Mouse (Mus musculus) lung, postnatal 36 days (tissue): ENCODE measurements around the gene Ralgapa2.

Experiments used
- DNase-seq: peaks from one replicate; pipeline ENCODE4 v3.0.0; 2022; ENCODE audit warnings: mixed read lengths

Ralgapa2 gene

DNA sequence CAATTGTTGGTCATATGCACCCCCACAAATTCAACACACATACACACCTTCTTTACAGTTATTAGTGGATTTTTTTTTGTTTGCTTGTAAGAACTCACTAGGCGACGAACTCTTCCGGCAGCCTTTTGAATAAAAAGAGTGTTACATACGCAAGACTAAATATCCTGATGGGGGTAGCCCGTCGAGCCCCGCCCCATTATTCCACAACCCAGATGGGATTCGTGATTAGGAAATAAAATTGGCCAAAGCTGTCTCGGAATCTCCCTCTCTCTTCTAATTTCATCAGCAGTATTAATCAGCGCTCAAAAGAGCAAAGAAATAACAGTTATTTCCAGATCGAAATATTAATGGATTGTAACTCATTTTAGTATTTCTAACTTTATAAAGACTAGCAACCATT is 292.4 kb downstream of the Ralgapa2 start:
- DNase-seq, result no peak

DNA sequence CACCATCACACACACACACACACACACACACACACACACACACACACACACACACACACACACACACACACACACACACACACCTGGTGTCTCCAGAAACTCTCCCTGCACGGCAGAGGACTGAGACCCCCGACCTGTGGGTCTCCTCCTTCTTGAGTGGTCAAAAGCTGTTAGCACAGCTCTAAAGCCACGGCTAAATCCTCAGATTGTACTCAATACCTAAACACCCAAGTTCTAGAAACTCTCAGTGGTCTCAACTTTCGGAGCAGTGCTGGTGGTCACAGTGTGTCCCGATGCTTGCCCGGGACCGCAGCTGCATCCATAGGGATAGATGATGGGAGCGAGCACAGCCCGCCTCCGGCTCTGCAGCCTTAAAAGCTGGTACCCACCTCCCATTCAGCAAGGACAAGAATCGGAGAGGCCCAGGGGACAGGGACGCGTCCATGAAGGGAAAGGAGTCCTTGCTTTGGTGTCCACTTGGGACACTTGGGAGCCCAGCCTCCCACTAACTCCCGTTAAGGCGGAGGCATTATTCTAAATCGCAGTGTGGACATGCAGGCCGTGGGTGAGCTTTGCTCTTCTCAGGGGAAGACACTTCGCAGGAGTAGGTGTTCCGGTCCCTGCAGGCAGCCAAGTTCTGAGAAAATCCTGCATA is 293.1 kb downstream of the Ralgapa2 start:
- DNase-seq, result no peak

DNA sequence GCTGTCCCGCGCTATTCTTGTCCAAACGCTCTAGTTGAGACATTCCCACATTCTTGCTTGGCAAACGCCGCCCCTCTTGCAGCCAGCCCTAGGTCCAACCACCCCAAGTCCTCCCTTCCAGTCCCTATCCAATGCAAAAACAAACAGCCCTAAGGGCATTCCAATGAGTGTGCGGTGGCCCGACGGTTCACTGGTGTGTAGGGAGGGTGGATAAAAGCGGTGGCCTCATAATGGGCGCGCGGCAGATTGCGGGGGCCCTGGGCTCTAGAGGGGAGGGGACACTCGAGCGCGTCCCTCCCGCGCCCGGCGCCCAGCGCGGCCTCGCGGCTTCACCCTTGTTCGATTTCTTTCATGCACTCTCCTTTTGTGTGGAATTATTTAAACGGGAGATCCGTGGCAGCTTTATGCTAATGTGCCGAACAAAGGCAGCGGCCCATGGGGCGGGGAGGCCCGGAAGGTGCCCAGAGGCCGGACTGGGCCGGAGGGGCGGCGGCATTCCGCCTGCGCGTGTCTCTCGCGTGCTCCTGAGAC is 293.9 kb downstream of the Ralgapa2 start:
- DNase-seq, result no peak

DNA sequence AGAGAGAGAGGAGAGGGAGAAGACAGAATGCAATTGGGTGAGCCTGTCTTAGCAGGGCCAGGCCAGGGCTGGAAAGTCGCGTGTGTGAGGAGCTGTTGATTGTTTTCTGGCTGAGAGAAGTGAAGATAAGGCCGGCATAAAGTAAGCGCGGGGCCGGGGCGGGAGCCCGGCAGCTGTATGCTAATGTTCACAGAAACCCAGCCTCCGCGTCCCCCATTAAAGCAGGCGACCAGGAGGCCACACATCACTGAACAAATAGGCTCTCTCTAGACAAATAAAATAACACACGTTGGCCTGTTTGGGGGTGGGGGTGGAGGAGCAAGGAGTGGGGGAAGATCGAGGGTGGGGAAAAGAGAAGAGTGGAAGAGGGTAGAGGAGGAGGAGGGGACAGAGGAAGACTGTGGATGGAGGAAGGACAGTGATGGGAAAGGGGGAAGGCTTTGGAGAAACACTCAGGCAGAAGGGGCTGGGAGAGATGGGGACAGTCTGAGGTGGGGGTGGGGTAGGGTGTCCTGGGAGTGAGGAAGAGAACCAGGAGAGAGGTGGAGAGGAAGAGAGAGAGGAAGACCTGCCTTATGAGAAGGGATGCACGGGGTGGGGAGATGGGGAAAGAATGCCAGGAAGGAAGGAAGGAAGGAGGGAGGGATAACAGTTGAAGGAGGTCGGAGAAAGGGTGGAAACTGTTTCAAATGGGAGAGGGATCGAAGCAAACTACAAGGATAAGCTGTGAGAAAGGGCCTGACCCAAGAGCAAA is 294.7 kb downstream of the Ralgapa2 start:
- DNase-seq, result no peak

DNA sequence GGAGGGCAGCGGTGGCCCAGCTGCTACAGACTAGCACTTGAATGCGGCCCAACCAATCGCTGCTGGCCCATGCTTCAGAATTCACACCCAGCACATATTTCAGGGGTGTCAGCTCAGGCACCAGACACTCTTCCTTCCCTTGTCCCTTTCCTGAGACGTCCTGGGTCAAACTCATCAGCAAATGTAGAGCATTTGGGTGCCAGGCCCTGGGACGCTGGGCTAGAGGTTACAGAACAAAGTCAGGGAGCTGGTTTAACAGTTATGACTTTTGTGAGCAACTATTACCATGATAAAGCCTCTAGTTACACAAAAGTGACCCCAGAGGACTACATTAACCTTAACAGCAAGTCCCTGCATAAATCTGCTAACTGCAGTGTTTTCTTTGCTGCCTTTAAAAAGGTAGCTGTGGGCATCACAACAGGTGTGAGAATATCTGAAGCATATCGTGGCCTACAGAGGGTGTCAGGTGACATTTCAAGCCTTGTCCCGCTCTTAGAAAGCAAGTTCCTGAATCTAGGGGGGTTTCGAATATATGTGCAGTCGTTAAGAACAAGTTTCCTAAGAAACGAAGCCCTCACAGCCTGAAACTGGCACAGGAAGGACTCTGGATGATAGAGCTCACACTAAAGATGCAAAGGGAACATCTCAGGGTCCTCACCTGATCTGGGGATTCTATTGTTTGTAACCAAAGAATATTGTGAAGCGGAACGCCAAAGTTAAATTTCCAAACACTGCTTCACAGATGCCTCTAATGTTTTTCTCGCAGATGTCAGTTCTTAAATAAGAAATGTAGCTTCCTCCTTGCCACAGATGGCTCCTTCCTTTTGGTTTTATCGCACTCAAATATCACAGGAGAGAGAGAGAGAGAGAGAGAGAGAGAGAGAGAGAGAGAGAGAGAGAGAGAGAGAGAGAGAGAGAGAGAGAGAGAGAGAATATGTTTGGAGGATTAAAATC is 295.8 kb downstream of the Ralgapa2 start:
- no peak for DNase-seq

DNA sequence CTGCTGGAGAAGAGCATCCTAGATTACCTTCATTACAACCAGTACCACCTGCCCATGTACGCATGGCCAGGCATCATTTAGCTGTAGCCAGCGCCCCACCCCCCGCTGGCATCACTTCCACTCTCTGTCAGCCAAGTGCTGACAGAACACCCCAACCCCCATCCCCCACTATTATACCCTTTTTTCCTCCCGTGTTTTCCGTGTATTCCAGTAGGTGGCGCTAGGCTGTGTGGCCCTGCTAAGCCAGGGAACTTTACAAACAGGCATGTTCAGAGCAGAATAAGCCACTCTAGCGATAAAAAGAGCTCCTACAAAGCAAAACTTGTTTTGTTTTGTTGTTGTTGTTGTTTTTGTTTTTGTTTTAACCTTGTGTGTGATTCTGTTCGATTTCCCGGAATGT is 297.4 kb downstream of the Ralgapa2 start:
- DNase-seq, result peak; percentile 26

DNA sequence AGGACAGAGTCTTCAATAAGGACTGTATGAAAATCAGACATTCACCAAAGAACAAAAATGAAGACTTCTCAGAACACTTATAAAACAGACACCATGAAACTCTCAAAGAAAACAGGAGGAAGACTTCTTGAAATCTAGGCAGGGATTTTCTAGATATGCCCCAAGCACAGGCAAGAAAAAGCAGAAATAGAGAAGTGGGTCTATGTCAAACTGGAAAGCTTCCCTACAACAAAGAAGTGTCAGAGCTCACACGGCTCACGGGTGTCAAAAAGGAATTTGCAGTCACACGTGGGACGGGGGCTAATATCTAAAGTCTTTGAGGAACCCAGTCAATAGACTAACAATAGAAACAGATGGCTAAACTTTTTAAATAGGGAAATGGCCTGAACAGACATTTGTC is 301.2 kb downstream of the Ralgapa2 start:
- DNase-seq, result no peak

DNA sequence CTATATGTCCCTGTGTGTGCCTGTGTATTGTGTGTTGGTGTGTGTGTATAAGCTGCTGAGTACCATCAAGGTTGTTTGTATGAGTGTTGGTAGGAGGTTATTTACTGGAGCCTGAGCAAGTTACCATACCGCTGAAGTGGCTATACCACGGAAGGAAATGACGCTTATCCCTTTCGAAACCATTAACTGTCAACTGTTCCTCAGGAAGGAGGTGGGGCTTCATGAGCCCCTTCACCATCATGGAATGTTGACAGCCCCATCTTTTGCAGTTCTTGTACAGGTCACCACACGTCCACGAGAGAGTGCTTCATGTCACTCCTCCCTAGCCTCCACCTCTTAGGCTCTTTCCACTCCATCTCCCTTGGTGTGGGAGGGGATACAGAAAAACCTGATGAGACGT is 314.2 kb downstream of the Ralgapa2 start:
- no peak for DNase-seq

DNA sequence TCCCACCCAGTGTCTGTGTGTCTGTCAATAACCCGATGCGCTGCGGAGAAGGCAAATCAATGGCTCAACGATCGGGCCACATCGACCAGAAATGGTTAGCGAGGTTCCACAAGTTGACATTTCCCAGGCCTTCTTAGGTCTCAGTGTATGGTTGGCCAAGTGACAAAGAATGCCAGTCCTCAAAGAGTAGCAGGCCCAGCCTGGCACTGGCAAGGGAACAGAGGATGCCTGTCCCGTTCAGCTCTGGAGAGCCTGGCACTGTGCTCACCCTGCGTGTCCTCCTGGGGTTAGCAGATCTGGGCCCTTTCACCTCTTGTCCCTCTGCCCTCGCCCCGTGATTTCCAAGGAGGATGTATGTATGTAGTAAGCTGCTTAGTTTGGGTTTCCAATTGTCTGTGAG is 316.0 kb downstream of the Ralgapa2 start:
- DNase-seq, result no peak
